Mouse (Mus musculus): Measurements from ENCODE around the gene Wdr83. TPM values are rescaled to one million over a fixed set of nuclear protein-coding genes. Genes with fewer than 3 reads are reported as not detected.

Gene Wdr83
- polyA plus RNA-seq, 1 experiment from 2014 or later, result 46.4 TPM

DNA sequence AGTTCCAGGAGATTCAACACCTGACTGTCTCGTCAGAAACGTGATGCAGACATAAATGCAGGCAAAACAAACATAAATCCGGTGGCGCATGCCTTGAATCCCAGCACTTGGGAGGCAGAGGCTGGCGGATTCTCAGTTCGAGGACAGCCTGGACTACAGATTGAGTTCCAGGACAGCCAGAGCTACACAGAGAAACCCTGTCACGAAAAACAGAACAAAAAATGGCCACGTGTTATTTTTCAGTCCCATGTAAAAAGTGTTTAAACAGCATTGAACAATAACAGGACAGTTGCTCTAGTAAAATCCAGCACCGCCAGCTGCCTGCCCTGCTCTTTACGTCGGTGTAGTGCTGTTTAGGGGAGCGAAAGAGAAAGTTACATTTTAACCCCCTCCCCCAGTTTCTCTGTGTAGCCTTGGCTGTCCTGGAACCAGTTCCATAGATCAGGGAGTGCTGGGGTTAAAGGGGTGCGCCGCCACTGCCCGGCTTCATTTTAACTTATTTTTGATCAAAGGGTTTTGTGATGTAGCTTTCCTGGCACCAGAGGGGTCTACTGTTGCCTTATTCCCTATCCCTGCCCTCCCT, 45.3 kb downstream of the Wdr83 start:
- Histone ChIP-seq H3K9me3 (ENCODE audit: control insufficient read depth, low read depth, low read length) (no peaks in the 10 kb centered on the region), H3K9ac (replicated peaks; ENCODE audit: low read depth, low read length) (peak overlapping the region; percentile 60), H3K27me3 (ENCODE audit: control insufficient read depth, insufficient read depth, low read length) (no peaks in the 10 kb centered on the region), H3K4me2 (replicated peaks; ENCODE audit: low read depth, low read length) (peak overlapping the region; percentile 96), H3K36me3 (ENCODE audit: control insufficient read depth, insufficient read depth, low read length) (peaks cover 39% of the 10 kb centered on the region), H3K4me1 (ENCODE audit: control insufficient read depth, insufficient read depth, low read length) (peaks cover 17% of the 10 kb centered on the region), H3K27ac (ENCODE audit: low read length) (peak overlapping the region; percentile 99), H3K4me3 (ENCODE audit: low read depth, low read length) (peak overlapping the region; percentile 84)
- peak; percentile 19; the same call in 1 of the 2 replicates for ATAC-seq (ENCODE audit: insufficient number of reproducible peaks, insufficient read depth, low FRiP score, low read depth)
- WGBS, result 1% methylated on average over 15 of the region's 15 CpGs

DNA sequence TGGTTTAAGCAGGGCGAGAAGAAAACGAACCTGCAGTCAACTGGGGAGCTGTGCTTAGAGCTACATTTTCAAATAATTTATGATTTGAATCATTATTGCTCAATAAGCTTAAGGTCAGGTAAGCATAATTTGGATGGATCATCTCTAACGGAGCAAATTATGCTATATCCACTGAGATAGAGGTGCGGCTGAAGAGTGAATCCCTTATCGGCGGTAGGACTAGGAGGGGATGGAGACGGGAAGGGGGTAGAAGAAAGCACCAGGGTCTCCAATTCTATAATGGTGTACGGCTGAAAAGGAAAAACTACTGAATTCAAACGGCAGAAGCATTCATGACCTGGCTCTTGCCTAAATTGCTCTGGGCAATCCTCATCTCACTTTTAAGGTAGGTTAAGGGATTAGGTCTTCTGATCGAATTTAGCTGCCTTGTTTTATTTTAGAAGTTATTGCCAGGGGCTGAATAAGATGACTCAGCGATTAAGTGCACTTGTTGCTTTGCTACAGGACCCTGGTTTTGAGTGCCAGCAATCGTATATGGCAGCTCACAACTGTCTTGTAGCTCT, 45.9 kb downstream of the Wdr83 start:
- Histone ChIP-seq H3K36me3 (ENCODE audit: control insufficient read depth, insufficient read depth, low read length) (peaks cover 38% of the 10 kb centered on the region), H3K4me1 (ENCODE audit: control insufficient read depth, insufficient read depth, low read length) (peaks cover 17% of the 10 kb centered on the region), H3K4me3 (ENCODE audit: low read depth, low read length) (peak overlapping the region; percentile 84), H3K27me3 (ENCODE audit: control insufficient read depth, insufficient read depth, low read length) (no peaks in the 10 kb centered on the region), H3K4me2 (replicated peaks; ENCODE audit: low read depth, low read length) (peak overlapping the region; percentile 96), H3K9me3 (ENCODE audit: control insufficient read depth, low read depth, low read length) (no peaks in the 10 kb centered on the region), H3K27ac (ENCODE audit: low read length) (peak overlapping the region; percentile 99), H3K9ac (replicated peaks; ENCODE audit: low read depth, low read length) (peak overlapping the region; percentile 60; the same call in 1 of the 2 replicates)
- 3% methylated on average over 12 of the region's 12 CpGs for WGBS
- ATAC-seq (ENCODE audit: insufficient number of reproducible peaks, insufficient read depth, low FRiP score, low read depth), result no peak

DNA sequence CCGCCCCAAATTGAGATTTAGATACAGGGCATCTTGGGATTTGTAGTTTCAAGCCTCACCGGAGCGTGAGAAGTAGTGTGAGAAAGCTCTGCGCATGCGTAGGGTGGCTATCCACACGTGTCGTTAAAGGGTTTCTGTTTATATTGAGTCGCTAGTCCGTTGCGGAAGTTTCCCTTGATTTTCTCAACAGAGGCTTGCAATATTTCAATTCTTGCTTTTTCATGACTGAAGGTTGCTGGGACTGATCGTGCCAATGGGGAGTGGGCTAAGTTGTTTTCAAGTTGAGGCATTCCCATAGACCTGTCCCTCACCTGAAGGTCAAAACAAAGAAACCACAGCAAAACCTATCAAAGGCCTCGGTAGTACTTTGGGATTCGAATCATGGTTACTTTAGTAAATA, 46.3 kb downstream of the Wdr83 start:
- Histone ChIP-seq H3K4me3 (ENCODE audit: low read depth, low read length) (peak overlapping the region; percentile 84), H3K27me3 (ENCODE audit: control insufficient read depth, insufficient read depth, low read length) (no peaks in the 10 kb centered on the region), H3K36me3 (ENCODE audit: control insufficient read depth, insufficient read depth, low read length) (peaks cover 39% of the 10 kb centered on the region), H3K4me1 (ENCODE audit: control insufficient read depth, insufficient read depth, low read length) (peaks cover 17% of the 10 kb centered on the region), H3K27ac (ENCODE audit: low read length) (peak overlapping the region; percentile 22; the same call in 1 of the 2 replicates), H3K9me3 (ENCODE audit: control insufficient read depth, low read depth, low read length) (no peaks in the 10 kb centered on the region), H3K4me2 (replicated peaks; ENCODE audit: low read depth, low read length) (peak overlapping the region; percentile 96), H3K9ac (replicated peaks; ENCODE audit: low read depth, low read length) (peak overlapping the region; percentile 22; the same call in 1 of the 2 replicates)
- WGBS, result 1% methylated on average over 13 of the region's 13 CpGs
- no peak for ATAC-seq (ENCODE audit: insufficient number of reproducible peaks, insufficient read depth, low FRiP score, low read depth)

DNA sequence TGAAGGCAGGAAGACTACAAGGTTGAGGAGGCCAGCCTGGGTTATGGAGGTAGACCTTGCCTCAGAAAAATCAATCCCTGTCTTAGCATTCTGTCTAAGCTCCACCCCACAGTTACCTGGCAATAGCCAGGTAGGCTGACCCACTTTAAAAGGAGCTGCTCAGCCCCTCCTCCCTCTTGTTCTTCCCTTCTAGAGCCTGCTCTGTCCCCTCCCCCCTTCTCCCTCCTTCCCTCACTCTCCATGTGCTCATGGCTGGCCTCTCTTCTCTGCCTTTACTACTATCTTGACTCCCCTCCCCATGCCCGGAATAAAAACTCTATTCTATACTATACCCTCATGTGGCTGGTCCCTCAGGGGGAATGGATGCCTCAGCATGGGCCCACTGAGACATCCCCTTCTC, 47.2 kb downstream of the Wdr83 start:
- Histone ChIP-seq H3K27ac (ENCODE audit: low read length) (no peak overlapping the region), H3K27me3 (ENCODE audit: control insufficient read depth, insufficient read depth, low read length) (no peaks in the 10 kb centered on the region), H3K4me3 (ENCODE audit: low read depth, low read length) (no peak overlapping the region), H3K9me3 (ENCODE audit: control insufficient read depth, low read depth, low read length) (no peaks in the 10 kb centered on the region), H3K9ac (replicated peaks; ENCODE audit: low read depth, low read length) (no peak overlapping the region), H3K4me1 (ENCODE audit: control insufficient read depth, insufficient read depth, low read length) (peaks cover 18% of the 10 kb centered on the region), H3K4me2 (replicated peaks; ENCODE audit: low read depth, low read length) (no peak overlapping the region), H3K36me3 (ENCODE audit: control insufficient read depth, insufficient read depth, low read length) (peaks cover 47% of the 10 kb centered on the region)
- WGBS, result 54% methylated on average over 1 of the region's 1 CpGs
- no peak for ATAC-seq (ENCODE audit: insufficient number of reproducible peaks, insufficient read depth, low FRiP score, low read depth)

DNA sequence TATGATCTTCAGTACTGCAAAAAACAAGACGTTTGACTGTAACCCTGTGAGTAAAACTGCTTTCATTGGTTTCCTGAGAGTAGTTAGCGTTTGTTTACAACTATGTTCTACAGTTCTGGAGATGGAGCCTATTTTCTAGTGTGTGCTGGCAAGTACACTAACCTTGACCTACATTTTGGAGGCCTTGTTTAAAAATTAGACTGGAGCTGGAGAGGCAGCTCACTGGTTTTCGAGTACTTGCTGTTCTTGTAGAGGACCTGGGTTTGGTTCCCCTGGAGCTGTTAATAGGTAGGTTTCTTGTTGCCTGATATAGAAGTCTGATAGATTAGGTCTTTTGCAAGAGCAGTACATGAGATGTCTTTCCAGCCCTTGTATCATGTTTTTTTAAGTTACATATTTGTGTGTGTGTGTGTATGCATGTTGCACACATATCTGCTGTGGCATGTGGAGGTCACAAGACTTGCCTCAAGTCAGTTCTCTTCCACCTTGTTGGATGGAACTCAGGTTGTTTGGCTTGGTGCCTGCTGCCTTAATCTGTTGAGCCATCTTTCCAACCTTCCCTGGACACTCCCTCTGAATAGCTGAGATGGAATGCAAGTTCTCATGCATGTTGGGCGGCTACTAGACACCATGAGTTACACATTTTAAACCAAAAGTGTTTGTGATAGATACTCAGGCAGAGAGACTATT, 48.3 kb downstream of the Wdr83 start:
- peaks cover 24% of the 10 kb centered on the region for H3K4me1 ChIP-seq (ENCODE audit: control insufficient read depth, insufficient read depth, low read length)
- ATAC-seq (ENCODE audit: insufficient number of reproducible peaks, insufficient read depth, low FRiP score, low read depth), result no peak
- no peak overlapping the region for H3K4me3 ChIP-seq (ENCODE audit: low read depth, low read length)
- 78% methylated on average over 4 of the region's 4 CpGs for WGBS
- H3K9me3 ChIP-seq (ENCODE audit: control insufficient read depth, low read depth, low read length), result no peaks in the 10 kb centered on the region
- no peak overlapping the region for H3K4me2 ChIP-seq (replicated peaks; ENCODE audit: low read depth, low read length)
- peaks cover 47% of the 10 kb centered on the region for H3K36me3 ChIP-seq (ENCODE audit: control insufficient read depth, insufficient read depth, low read length)
- H3K27me3 ChIP-seq (ENCODE audit: control insufficient read depth, insufficient read depth, low read length), result no peaks in the 10 kb centered on the region
- H3K27ac ChIP-seq (ENCODE audit: low read length), result no peak overlapping the region
- H3K9ac ChIP-seq (replicated peaks; ENCODE audit: low read depth, low read length), result no peak overlapping the region

DNA sequence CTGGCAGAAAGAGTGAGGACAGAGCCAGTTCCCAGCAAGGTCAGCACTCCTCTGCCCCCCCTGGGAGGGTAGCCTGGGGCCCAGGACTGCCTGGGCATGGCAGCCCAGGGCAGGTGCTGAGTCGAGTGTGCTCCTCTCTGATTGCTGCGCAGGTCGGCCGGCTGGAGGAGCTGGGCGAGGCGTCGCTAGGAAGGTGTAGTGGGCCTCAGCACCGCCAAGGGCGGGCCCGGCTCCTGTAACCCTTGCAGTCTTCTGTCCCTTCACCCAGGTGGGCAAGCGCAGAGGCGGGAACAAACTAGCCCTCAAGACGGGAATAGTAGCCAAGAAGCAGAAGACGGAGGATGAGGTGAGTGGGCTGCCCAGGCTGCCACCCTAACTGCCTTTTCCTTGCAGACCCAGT, 51.8 kb downstream of the Wdr83 start:
- 86% methylated on average over 14 of the region's 14 CpGs for WGBS
- Histone ChIP-seq H3K9ac (replicated peaks; ENCODE audit: low read depth, low read length) (no peak overlapping the region), H3K9me3 (ENCODE audit: control insufficient read depth, low read depth, low read length) (no peaks in the 10 kb centered on the region), H3K36me3 (ENCODE audit: control insufficient read depth, insufficient read depth, low read length) (peaks cover 47% of the 10 kb centered on the region), H3K4me1 (ENCODE audit: control insufficient read depth, insufficient read depth, low read length) (peaks cover 26% of the 10 kb centered on the region), H3K27me3 (ENCODE audit: control insufficient read depth, insufficient read depth, low read length) (no peaks in the 10 kb centered on the region), H3K4me2 (replicated peaks; ENCODE audit: low read depth, low read length) (no peak overlapping the region; the same call in 1 of the 2 replicates), H3K4me3 (ENCODE audit: low read depth, low read length) (no peak overlapping the region), H3K27ac (ENCODE audit: low read length) (no peak overlapping the region)
- no peak for ATAC-seq (ENCODE audit: insufficient number of reproducible peaks, insufficient read depth, low FRiP score, low read depth)

DNA sequence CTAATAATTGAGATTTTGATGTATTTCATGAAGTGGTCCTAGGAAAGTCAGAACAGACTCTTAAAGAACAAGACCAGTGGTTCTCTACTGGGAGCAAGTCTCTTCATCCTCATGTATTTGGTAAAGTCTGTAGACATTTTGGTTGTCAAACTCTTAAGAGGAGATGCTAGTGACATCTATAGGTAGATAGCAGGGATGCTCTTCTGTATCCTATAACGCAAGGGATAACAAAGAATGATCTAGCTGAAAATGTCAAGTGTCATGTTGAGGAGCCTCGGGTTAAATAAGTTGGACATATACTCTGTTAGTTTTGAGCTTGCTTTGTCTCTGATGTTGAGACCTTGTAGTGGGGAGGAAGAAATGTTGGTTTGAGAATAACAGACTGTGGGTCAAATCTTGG, 53.2 kb downstream of the Wdr83 start:
- 18% methylated on average over 2 of the region's 2 CpGs for WGBS
- H3K4me2 ChIP-seq (replicated peaks; ENCODE audit: low read depth, low read length), result peak overlapping the region; percentile 61
- H3K9ac ChIP-seq (replicated peaks; ENCODE audit: low read depth, low read length), result peak overlapping the region; percentile 99
- peaks cover 28% of the 10 kb centered on the region for H3K4me1 ChIP-seq (ENCODE audit: control insufficient read depth, insufficient read depth, low read length)
- ATAC-seq (ENCODE audit: insufficient number of reproducible peaks, insufficient read depth, low FRiP score, low read depth), result no peak
- no peak overlapping the region for H3K27ac ChIP-seq (ENCODE audit: low read length)
- no peaks in the 10 kb centered on the region for H3K9me3 ChIP-seq (ENCODE audit: control insufficient read depth, low read depth, low read length)
- H3K27me3 ChIP-seq (ENCODE audit: control insufficient read depth, insufficient read depth, low read length), result no peaks in the 10 kb centered on the region
- peaks cover 47% of the 10 kb centered on the region for H3K36me3 ChIP-seq (ENCODE audit: control insufficient read depth, insufficient read depth, low read length)
- peak overlapping the region; percentile 98 for H3K4me3 ChIP-seq (ENCODE audit: low read depth, low read length)

DNA sequence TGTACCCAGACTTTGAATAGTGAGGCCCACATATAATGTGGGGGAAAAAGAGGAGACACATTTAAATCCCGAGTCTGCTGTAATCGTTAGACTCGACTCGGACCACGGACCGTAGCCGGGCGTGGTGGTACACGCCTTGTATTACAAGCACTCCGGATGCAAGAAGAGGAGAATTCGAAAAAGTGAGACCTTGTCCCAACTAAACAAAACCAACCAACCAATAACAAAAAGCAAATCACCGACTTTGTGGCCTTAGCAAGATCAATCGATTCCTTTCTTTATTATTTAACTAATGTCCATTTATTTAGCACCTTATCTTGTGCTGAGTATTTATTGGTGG, 53.6 kb downstream of the Wdr83 start:
- Histone ChIP-seq H3K27me3 (ENCODE audit: control insufficient read depth, insufficient read depth, low read length) (no peaks in the 10 kb centered on the region), H3K27ac (ENCODE audit: low read length) (peak overlapping the region; percentile 83), H3K9ac (replicated peaks; ENCODE audit: low read depth, low read length) (peak overlapping the region; percentile 99), H3K4me1 (ENCODE audit: control insufficient read depth, insufficient read depth, low read length) (peaks cover 28% of the 10 kb centered on the region), H3K9me3 (ENCODE audit: control insufficient read depth, low read depth, low read length) (no peaks in the 10 kb centered on the region), H3K4me2 (replicated peaks; ENCODE audit: low read depth, low read length) (peak overlapping the region; percentile 61), H3K4me3 (ENCODE audit: low read depth, low read length) (peak overlapping the region; percentile 98), H3K36me3 (ENCODE audit: control insufficient read depth, insufficient read depth, low read length) (peaks cover 43% of the 10 kb centered on the region)
- no peak for ATAC-seq (ENCODE audit: insufficient number of reproducible peaks, insufficient read depth, low FRiP score, low read depth)
- WGBS, result under 1% methylated on average over 13 of the region's 13 CpGs
